Mouse (Mus musculus) right cerebral cortex, postnatal 36 days (tissue): Measurements from ENCODE around the gene Cbs.

Experiments used
- DNase-seq, 2 experiments: peaks; one replicate each; pipeline ENCODE4 v3.0.0; 2022; ENCODE audit warnings: low spot score in 2 of 2, mixed read lengths in 1 of 2

Gene Cbs

DNA sequence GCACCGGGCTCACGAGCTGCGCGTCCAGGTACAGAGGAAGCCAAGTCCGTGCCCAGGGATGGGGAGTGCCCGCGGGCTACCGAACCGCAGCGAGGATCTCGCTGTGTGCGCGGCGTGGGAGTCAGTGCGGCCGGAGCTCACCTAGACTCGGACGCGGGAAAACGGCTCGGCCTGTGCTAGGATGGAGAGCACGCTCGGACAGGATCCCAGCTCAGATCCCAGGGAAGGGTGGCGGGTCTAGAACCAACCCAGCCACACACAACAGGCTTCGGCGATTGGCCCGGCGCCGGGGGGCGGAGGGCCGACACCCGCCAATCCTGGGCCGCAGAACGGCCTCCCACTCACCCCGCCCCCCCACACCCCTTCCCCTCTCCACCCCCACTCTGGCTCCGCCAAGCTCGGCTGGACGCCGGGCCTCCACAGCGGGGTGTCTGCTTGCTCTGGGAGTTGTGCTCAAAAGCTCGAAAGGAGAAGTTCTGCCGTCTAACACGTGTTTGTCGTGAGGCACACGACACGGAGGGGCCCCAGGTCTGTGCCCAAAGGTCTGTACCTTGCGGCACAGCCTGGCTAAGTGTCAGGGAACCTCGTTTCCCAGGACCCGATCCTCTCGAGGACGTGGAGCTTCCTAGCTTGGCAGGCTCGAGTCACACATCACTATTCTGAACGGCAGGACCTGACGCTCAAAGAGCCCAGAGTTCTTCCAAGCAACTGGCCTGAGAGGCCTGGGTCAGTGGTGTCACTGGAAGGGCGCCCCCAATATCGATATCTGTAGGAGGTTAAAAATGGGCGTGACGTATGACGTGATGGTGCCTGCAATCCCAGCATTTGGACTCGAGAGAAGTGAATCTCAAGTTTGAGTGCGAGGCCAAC, at the start of gene Cbs:
TSS of gene Cbs (minus strand) at position 297 of the 870 bp plus-strand sequence.
- peak; percentile 53 to 63 for DNase-seq

DNA sequence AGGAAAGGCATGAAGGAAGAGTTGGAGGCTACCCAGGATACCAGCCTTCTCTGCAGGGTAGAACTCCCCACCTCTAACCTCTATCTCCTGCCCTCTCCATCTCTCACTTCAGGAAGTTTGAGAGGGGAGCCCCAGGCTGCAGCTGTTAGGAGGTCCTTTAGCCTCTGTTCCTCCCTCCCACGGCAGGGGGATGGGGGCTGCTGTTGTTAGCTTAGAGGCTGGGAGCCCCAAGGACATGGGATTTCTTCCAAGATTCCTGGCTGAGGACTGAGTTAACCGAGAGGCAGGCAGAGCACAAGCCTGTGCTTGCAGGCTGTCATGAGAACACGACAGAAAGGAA, 49.2 kb upstream of the Cbs start:
- DNase-seq = no peak

DNA sequence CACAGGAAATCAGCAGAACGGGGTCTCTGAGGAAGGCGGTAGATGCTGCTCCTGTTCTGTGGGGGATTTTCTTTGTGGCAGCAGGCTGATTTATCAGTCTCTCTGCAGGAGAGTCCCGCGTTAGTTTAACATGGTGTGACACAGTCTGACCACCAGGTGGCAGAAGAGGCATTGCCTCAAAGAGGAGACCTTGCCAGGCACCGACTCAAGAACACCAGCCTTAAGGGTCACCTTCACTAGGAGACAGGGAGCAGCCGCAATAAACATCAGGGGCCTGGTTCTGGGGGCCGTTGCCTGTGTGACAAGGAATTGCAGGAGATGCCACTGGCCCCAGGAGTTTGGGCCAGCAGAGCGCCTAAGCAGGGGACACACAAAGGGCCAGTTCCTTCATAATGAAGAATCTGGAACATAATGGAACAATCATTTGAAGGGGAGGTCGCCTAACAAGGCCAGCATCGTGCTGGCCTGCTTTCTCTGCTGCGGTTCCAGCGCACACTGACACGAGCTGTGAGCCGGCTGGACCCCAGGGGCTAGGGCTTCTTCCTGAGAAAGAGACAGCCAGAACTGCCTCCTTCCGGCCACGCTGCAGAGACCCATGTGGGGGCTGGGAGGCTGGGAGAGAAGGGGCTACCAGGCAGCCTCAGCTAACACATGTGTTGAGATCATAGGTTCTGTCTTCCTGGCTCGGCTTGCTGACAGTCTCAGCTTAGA, 48.6 kb upstream of the Cbs start:
- DNase-seq = peak; percentile 64 to 73

DNA sequence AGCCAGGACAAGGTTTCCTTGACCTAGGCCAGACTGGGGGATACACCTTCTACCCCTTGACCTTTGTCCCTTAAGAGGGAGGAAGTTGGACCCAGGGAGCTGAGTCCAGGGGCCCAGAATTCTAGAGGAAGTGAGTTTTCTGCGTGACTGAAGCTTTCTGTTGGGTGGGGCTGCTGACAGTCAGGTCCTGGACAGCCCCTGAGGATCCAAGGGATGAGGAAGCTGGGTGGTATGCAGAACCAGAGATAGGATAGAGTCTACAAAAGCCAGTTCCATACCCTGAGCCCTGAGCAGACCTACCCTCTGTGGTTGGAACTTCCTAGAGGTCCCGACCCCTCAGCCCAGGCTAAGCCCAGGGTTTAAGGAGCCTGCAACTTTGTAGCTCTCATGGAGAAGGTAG, 43.4 kb upstream of the Cbs start:
- DNase-seq = no peak

DNA sequence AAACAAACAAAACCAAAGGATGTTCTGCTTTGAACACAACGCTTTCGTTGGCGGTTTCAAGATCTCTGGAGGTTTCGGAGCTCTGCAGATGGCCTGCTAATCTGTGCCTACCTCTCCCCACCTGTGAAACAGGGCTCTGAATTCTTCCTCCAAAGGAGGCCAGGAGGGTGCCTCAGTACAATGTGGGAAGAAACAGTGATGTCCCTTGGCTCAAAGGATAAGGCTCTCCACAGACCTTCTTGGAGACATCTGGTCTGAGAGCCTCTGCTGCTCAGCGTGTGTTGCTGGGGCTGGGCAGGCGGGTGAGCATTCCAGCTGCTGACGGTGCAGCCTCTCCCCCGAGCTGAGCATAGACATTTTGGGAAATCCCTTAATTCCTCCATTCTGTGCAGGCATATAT, 40.5 kb upstream of the Cbs start, which contains the start of gene Cryaa:
TSS of gene Cryaa (plus strand) at position 301 of the 400 bp plus-strand sequence.
- no peak for DNase-seq

DNA sequence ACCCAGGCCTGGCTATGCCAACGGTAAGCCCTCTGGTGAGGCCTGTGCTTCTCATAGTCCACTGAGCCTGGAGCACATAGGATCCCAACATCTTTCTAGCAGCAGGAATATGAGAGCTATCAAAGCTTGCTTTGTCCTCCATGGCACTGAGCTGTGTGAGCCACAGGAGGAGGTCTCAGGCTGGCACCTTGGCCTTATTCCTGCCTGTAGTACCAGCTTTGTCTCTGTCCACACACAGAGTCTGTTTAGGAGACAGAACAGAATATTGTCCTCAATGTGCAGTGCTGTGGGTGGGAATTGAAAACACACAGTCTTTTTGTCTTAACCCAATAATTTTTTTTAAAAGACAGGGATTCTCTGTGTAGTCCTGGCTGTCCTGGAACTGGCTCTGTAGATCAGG, 37.4 kb upstream of the Cbs start:
- no peak for DNase-seq

DNA sequence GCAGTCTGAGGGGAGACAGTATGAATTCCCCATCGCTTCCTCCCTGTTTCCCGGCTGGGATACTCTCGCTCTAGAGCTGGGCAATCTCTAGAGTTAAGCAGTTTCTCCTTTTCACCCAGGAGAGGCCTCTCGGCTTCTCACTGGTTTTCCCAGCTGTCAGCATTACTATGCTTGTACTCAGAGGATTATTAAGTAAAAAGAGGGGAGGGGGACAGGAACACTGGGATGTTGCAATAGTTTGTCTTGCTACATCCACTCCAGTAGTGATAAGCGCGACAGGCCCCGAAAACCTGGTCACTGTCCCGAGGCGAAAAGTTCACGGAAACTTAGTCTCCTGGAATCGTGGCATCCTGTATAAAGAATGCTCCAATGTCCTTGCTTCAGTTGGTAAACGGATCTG, 35.2 kb upstream of the Cbs start:
- DNase-seq = no peak

DNA sequence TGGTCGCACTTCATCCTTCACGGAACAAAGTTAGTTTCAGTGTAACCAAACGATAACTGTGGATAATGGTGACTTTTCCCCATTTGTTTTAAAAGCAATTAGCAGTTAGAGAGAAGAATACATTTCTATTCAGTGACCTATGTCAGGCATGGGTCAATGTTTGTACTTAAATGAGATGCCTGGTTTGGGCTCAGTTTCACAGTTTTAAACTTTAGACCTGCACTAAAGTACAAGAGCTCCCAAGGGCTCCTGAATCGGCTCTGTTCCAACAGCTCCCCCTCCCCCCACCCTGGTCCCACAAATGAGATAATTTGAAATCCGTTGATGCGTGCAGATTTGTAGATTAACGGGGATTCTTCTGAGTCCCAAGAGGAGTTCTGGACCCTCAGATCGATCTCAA, 34.7 kb upstream of the Cbs start:
- DNase-seq = no peak

DNA sequence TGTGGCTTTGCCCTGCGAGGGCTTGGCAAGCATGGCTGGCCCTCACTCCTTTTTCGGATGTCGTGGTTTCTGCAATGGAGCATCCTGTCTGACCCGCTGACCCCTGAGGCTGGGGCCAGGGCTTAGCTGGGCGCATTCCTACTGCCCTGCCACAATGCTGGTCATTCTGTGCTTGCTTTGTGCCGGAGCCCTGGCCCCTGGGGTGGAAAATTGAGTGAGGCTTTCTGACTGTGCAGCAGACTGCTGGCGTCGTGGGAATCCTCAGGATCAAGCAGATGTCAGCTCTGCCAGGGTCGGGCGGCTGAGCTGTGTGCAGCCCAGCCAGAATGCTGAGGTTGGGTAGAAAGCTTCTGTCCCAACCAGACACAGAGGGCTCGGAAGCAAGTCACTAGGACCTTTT, 33.1 kb upstream of the Cbs start:
- no peak for DNase-seq

DNA sequence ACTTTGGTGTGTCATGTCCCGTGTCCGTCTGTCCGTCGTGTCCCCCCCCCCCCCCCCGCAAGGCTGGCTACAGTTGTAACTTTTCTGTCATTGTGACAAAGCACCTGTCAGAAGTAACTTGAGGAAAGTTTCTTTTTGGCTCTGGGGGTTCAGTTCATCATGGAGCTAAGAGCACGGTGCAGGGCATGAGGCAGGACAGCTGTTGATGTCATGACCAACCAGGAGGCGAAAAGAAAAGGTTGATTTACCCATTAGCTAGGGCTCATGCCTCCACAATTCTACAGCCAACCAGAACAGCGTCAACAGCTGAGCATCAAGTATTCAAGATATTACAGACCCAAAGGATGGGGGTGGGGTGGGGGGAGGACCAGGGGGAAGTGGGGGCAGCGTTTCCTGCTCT, 31.3 kb upstream of the Cbs start:
- no peak for DNase-seq

DNA sequence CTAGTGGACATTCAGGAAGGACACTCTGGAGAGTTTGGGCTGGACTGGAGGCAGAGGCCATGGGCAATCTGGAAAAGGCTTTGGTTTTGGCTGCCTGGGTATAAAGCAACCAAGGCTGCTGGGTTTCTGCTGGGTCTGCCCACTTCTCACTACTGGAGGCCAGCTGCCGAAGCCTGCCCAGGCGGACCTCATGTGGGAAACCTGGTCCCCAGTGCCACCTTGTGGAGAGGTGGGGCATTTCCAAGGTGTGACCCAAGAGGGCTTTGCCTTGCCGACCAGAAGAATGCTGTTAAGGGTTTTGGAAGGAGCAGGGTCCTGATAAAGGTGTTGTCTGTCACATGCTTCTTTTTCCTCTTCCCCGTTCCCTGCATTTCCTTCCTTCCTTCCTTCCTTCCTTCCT, 27.7 kb upstream of the Cbs start:
- DNase-seq = peak; percentile 42 to 56

DNA sequence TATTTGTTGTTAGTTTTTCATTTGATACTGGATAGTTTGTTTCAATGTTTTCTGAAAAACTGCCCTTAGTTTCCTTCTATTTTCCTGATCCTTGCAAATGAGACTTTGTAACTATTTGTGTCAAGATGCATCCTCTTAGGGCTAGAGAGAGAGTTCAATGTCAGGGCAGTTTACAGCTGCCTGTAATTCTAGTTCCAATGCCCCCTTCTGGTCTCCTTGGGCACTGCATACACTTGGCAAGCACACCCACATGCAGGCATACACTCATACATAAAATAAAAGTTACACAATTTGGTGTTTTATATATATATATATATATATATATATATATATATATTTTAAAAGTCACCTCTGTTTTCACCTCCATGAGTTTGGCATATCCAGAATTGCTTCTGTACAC, 25.8 kb upstream of the Cbs start:
- DNase-seq = no peak

DNA sequence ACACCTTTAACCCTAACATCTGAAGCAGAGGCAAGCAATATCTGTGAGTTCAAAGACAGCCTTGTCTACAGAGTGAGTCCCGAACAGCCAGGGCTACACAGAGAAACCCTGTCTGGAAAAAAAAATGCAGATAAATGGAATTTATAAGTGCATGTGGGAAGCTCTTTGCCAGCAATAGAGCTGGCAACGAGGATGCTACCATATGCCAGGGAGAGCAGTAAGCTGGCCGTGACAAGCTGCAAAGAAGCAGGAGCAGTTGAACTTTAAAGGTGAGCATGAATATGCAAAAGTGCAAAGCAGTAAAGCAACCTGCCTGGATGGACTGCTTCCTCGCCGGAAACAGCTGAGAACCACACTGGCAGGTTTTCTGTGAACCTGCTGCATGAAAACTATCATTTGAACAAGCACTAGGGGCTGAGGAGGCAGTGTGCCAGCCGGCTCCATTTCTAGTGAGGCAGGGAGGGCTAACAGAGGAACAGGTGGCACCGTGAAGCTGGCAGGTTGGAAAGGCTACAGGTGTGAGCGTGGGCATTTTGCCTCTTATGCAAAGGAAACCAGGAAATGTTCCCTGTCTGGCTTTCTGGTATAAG, 23.7 kb upstream of the Cbs start:
- peak; percentile 59 to 75 for DNase-seq

DNA sequence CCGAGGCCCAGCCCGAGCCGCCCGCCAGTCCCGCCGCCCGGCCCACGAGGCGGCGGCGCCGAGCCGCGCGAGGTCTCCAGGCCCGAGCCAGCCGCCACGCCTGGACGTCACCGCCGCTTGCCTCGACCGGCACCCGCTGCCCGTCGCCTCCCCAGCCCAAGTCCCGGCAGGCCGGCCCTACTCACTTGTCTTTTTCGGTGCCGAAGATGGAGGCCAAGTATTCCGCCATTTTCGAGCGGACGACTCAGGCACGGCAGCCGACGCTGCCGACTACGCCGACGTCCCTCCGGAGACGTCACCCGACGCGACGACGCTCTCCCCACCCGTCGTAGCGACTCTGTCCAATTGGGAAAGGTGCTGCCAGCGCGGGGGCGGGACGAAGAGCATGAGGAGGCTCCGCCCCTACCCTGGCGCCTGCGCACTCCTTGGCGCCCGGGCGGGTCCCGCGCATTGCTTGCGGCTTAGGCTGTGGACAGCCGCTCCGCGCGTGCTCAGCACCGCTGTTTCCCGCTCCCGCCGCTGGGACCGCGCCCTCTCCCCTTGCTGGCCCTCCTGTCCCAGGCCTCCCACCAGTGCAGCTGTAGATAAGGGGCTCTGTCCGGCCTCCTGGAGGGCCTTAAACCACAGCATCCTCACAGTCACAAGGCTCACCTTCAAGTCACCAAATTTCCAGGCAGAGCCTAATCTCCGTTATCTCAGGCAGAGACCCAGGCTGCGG, 21.6 kb upstream of the Cbs start, which contains the start of gene U2af1:
TSS of gene U2af1 (minus strand) at position 425 of the 718 bp plus-strand sequence.
- peak; percentile 98 for DNase-seq

DNA sequence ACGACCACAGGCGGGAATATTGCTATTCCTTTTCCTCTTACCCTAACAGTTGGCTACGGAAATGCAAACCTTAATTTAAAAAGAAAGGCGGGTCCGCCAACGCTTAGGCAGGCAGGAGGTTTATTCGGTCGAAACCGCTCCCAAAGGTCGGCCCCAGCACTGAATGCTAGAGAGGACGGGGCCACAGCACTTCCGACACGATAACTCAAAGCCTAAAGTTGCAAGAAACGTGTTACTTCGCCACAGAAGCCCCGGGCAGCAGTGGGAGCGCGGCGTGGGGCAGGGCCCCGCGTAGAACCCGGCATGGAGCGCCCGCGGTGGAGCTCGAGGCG, 21.1 kb upstream of the Cbs start:
- DNase-seq = no peak

DNA sequence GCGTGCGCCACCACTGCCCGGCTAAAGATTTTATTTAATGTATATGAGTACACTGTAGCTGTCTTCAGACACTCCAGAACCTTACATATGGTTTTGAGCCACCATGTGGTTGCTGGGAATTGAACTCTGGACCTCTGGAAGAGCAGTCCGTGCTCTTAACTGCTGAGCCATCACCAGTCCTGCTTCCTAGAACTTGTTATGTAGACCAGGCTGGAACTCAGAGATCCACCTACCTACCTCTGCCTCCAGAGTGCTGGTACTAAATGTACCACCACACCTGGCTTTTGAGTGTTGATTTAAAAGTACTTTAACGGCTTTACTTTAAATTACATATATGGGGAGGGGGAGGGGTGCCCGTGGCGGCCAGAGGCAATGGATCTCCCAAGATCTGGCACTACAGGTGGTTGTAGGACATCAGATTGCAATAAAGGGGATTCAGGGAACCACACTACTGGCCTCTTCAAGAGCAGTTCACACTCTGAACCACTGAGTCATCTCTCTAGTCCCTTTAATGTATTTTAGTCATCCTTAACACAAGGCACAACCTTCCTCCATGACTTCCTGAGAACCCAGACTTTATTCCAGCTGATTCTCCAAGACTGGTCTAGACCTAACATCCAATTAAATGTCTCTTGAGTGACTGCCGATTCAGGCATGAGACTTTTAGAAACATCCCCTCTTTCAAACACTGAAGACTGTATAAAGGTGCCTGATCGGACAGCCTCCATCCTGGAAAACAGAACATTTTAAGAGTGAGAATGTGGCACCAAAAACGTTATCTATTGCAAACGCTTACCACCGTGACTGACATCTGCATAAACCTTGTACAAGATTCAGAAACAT, 20.3 kb upstream of the Cbs start:
- DNase-seq = no peak

DNA sequence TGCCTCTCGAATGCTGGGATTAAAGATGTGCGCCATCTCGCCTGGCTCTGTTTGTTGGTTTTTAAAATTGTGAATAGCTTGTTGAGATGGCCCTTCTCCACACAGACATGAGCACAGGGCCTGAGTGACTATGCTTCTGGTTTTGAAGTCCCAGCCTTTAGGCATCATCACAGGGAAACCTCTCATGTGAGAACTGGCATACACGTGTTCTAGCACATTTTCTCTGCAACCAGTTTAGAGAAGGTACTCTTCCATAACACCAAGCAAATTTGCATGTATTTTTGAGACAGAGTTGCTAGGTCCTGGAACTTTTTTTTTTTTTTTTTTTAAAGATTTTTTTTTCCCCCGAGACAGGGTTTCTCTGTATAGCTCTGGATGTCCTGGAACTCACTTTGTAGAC, 19.6 kb upstream of the Cbs start:
- DNase-seq = no peak

DNA sequence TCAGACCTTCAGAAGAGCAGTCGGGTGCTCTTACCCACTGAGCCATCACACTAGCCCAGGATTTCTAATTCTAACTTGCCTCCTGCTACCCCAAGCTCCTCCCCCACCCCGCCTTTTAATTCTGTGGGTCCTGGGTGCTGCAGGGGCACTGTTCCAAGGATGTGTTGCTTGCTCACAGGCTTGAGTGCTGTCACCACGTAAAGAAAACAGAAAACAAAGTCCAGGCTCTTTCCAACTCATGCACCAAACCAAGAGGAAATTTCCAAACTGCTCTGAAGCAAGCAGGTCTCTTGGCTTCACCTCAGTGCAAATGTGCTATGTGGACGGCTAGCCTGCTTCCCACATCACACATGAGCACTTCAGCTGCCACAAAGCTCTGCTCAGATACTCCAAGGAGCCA, 18.3 kb upstream of the Cbs start:
- DNase-seq = no peak

DNA sequence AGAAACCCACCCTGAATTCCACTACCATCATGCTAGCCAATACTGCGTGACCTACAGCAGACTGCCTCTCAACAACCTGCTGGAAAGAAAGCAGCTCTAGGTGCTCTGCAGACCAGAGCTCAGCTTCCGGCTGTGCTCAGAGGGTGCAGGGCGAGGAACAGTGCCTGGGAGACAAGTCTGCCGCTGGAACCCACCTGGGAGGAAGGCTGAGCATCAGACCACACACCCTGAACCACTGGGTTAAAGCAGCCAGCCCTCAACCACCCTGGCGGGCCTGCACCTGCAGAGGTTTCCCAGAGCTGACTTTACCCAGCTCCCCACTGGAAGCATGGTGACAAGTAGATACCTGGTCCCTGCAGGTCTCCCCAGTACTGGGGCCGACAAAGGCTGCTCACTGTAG, 16.2 kb upstream of the Cbs start:
- no peak for DNase-seq

DNA sequence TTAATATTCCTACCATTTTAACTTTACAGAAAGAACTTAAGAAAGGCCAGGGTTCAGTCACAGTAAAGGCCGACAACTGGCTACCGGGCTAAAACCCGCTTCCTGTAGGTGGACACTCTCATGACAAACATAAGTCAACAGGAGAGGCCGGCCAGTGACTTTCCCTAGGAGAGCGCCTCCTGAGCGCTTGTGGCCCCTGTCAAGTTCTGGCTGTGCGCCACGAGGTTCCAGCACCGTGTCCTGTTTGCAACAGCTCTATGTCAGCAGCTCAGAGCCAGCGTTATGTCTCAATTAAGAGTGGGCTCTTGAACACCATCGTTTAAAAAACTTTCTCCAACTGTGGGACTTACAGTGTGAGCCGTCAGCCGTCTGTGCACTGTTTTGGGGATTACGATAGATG, 15.1 kb upstream of the Cbs start:
- DNase-seq = no peak
